Mouse (Mus musculus) erythroblast, embryonic 14.5 days (primary cell): ENCODE results near the gene Bcor. TPM values are rescaled to one million over a fixed set of nuclear protein-coding genes. Genes with fewer than 3 reads are reported as not detected.

Experiments
- H3K27me3 ChIP-seq: 2 replicates; pipeline ENCODE4 v1.6.1; 2012; ENCODE audit warnings: inconsistent platforms; ENCODE audit not compliant: control insufficient read depth
- H3K36me3 ChIP-seq: 2 replicates; pipeline ENCODE4 v1.6.1; 2012; ENCODE audit warnings: mild to moderate bottlenecking, inconsistent platforms; ENCODE audit not compliant: control insufficient read depth
- H3K4me1 ChIP-seq: 2 replicates; pipeline ENCODE4 v1.6.1; 2012; ENCODE audit warnings: inconsistent platforms; ENCODE audit not compliant: control insufficient read depth
- H3K4me3 ChIP-seq: replicated peaks from 2 replicates; pipeline ENCODE3; 2012; ENCODE audit warnings: moderate library complexity, mild to moderate bottlenecking, inconsistent platforms
- H3K9me3 ChIP-seq: 2 replicates; pipeline ENCODE4 v1.6.1; 2012; ENCODE audit warnings: low read length, inconsistent platforms, mixed read lengths; ENCODE audit not compliant: control insufficient read depth
- GATA1 ChIP-seq: IDR thresholded peaks from 2 replicates; pipeline ENCODE4 v1.6.1; 2012; ENCODE audit warnings: low read length, inconsistent platforms, mixed read lengths
- TAL1 ChIP-seq: IDR thresholded peaks from 3 replicates; pipeline ENCODE4 v1.6.1; 2012; ENCODE audit warnings: low read length, inconsistent platforms, mixed read lengths
- polyA plus RNA-seq: library from polyadenylated mRNA; stranded (reverse); fragments of >175 nt; gene quantifications from 2 replicates; pipeline ENCODE4 v1.2.3, GENCODE M21; 2012

The Bcor gene
- polyA plus RNA-seq, 1 experiment, result 0.66 TPM

DNA sequence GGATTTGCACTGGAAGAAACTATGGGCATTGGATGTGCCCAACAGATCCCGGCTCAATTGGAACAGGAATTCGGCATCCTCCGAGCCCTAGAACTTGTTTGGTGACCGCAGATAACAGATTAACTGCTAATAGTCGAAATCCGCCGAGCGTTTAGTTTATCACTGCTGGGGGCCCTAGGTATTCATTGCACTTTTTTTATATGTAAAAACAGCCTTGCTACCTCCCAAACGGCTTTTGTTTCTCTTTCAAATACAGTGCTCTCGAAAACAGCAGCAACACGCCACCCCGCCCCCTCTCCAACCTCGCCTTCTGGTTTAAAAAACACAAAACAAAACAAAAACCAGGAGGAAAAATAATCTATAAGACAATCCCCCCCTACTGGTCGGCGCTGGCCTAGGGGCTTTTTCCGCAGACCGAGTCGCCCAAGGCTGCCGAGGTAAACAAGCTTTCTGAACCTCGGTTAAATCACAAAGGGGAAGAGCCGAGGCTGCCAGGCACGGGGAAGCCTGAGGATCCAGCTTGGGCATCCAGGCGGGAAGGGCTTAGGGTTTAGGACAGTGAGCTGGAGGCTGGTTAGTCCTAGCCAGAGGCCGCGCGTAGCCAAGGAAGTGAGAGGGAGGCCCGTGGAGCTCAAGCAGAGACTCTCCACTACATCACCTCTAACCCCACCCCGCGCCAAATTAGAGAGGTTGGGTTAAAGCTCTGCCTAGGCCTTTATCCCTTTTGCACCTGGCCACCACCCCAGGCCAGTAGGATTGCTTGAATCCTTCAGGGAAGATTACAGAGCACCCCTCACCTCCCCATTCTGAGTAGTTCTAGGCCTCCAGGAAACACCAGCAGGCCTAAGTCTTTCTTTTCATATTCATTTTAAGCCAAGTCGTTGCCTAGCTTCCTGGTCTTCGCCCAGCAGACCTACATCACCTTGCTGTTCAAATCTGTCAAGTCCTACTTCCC, 6.7 kb downstream of the Bcor start:
- Histone ChIP-seq H3K36me3 (no peaks in the 10 kb centered on the region), H3K9me3 (peaks cover 3% of the 10 kb centered on the region; the same call in 1 of the 2 replicates), H3K27me3 (peaks cover 98% of the 10 kb centered on the region), H3K4me3 (no peak overlapping the region), H3K4me1 (peaks cover 3% of the 10 kb centered on the region; the same call in 1 of the 2 replicates)
- TF ChIP-seq TAL1 (no peak), GATA1 (no peak)

DNA sequence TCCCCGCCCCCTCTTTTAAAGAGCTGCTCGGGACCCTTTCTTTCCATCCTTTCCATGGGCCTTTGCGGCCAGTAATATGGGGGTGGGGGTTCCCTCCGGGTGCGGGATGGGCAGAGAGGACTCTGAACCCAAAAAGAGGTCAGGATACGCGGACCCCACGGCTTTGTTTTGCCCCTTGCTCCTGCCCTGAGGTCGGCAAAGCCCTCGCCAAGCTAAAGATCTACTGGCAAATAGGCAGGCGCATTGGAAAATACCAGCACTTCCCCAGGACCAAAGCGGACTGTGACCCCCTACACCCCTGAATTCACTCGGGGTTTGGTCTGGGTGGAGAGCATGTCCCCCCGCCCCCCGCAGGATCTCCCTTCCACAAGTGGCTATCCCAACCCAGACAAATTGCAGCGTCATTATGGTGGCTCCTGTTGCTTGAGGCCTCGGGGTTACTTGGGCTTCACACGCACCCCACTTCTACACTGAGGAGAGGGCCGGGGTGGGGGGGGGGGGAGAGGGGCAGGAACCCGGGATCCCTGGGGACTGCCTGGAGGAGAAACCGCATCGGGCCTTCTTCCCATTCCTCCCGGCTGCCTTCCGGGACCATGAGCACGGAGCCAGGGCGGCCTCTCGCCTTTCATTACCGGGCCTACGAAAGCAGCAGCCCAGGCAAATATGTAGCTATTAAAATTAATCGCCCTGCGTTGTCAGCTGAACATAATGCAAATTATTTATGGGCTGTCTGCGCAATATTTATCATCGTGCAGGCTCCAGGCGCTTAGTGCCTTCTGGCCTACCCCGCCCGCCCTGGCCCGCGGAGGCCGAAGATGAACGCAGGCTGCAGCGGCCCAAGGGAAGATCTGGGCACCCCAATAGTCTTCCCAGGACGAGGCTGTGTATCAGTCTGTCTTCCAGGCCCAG, 7.9 kb downstream of the Bcor start:
- peaks cover 3% of the 10 kb centered on the region; the same call in 1 of the 2 replicates for H3K4me1 ChIP-seq
- TF ChIP-seq GATA1, result no peak
- no peak for TF ChIP-seq TAL1
- H3K4me3 ChIP-seq, result peak overlapping the region; percentile 38
- no peaks in the 10 kb centered on the region for H3K36me3 ChIP-seq
- H3K9me3 ChIP-seq, result no peaks in the 10 kb centered on the region
- peaks cover 93% of the 10 kb centered on the region for H3K27me3 ChIP-seq

- H3K4me1 ChIP-seq, result peaks cover 3% of the 10 kb centered on the region; the same call in 1 of the 2 replicates
- H3K36me3 ChIP-seq, result no peaks in the 10 kb centered on the region
- H3K4me3 ChIP-seq, result peak overlapping the region; percentile 38
- peaks cover 88% of the 10 kb centered on the region for H3K27me3 ChIP-seq
- H3K9me3 ChIP-seq, result no peaks in the 10 kb centered on the region
- TF ChIP-seq TAL1, result no peak
- no peak for TF ChIP-seq GATA1
These were observed 8.7 kb downstream of the Bcor start for GRCm38 (mm10) chrX:12151269-12151995.

GRCm38 (mm10) chrX:12150425-12150824, 9.7 kb downstream of the Bcor start:
- Histone ChIP-seq H3K27me3 (peaks cover 81% of the 10 kb centered on the region), H3K36me3 (no peaks in the 10 kb centered on the region), H3K4me1 (peaks cover 3% of the 10 kb centered on the region; the same call in 1 of the 2 replicates), H3K4me3 (no peak overlapping the region), H3K9me3 (no peaks in the 10 kb centered on the region)
- TF ChIP-seq TAL1, result no peak
- TF ChIP-seq GATA1, result no peak

DNA sequence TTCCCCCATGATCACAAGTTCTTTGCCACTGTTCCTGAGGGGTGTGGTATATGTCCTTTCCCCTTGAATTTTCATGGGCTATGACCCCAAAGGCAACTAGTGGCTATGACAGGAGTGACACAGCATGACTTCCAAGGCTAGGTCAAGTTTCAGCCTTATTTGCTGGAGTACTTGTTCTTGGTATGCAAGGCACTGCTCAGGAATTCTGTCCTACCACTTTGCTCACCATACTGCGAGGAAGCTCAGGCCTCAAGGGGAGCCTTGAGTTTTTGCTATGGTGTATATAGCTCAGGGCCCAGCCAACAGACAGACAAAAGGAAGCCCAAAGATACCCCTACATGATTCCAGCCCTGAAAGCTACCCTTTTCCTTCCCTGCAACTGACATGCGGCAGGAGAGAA, 13.9 kb downstream of the Bcor start:
- no peaks in the 10 kb centered on the region for H3K4me1 ChIP-seq
- H3K4me3 ChIP-seq, result no peak overlapping the region
- TF ChIP-seq GATA1, result no peak
- H3K9me3 ChIP-seq, result no peaks in the 10 kb centered on the region
- H3K36me3 ChIP-seq, result no peaks in the 10 kb centered on the region
- peaks cover 61% of the 10 kb centered on the region for H3K27me3 ChIP-seq

DNA sequence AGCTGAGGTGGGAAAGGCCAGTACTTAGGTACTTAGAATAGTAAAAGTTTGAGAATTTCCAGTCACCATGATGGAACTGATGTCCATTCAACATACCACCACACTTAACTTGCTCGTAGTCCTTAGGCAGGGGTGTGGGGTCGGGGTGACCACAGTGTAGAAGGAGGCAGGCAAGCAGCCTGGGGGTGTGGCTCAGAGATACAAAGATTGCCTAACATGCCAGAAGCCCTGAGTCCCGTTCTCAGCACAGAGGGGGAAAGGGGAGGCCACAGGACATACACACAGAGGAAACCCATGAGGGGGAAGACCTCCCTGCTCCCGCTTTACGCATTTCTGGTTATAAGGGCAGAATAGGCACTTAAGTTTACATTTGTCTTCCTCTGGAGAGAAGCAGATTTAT, 17.3 kb downstream of the Bcor start:
- Histone ChIP-seq H3K27me3 (peaks cover 67% of the 10 kb centered on the region), H3K4me3 (no peak overlapping the region)

DNA sequence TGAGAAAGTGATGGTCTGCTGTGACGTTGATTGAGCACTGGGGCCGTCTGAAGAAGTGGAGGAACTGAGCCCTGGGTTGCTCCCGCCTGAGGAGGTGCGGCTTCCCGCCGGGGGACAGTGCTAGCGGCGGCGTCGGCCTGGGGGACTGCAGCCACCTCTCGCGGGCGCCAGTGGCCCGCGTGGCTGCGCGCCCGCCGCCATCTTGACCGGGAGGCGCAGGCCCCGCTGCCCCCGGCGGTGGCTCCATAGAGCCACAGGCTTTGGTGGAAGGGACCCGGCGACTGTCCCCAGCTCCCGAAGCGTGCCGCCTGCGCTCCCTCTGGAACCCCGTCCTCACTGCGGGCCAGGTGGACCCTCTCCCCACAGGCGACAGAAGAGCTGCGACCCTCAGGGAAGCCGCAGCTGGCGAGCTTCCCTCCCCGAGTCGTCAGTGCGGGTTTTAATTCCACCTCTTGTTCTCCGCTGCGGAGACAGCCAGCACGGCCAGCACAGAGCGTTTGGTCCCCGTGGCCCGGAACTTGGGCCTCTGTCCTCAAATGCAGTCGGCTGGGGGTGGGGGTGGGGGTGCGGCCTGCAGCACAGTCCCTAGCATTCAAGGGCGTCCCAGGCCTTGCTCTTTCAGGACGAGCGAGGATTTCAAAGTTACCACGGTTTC, 19.9 kb downstream of the Bcor start:
- Histone ChIP-seq H3K27me3 (peaks cover 82% of the 10 kb centered on the region), H3K9me3 (peaks cover 3% of the 10 kb centered on the region; the same call in 1 of the 2 replicates), H3K36me3 (no peaks in the 10 kb centered on the region), H3K4me3 (peak overlapping the region; percentile 31), H3K4me1 (peaks cover 5% of the 10 kb centered on the region)
- no peak for TF ChIP-seq GATA1
- TF ChIP-seq TAL1, result no peak

More for the DNA sequence above, 17.3 kb downstream of the Bcor start:
- H3K9me3 ChIP-seq, result no peaks in the 10 kb centered on the region; the same call in 1 of the 2 replicates
- H3K36me3 ChIP-seq, result no peaks in the 10 kb centered on the region
- H3K4me1 ChIP-seq, result peaks cover 5% of the 10 kb centered on the region
- TF ChIP-seq GATA1 (no peak), TAL1 (no peak)

GRCm38 (mm10) chrX:12138266-12138665, 21.9 kb downstream of the Bcor start:
- H3K36me3 ChIP-seq, result no peaks in the 10 kb centered on the region
- TF ChIP-seq TAL1, result no peak
- peaks cover 8% of the 10 kb centered on the region; the same call in 1 of the 2 replicates for H3K9me3 ChIP-seq
- peaks cover 97% of the 10 kb centered on the region for H3K27me3 ChIP-seq
- no peak overlapping the region for H3K4me3 ChIP-seq
- H3K4me1 ChIP-seq, result peaks cover 8% of the 10 kb centered on the region
